Mouse (Mus musculus): Measurements from ENCODE around the gene Serpina3a.

- TF ChIP-seq POLR2A (IDR thresholded peaks at IDR 0.05; ENCODE audit: low read depth, low read length) (no peak), CTCF (IDR thresholded peaks at IDR 0.05; ENCODE audit: extremely low read depth, insufficient read length, insufficient replicate concordance, low read depth, low read length) (no peak)
Measured at GRCm38 (mm10) chr12:104141506-104141905, 29.0 kb downstream of the Serpina3a start.

All from small intestine, adult 2 months (tissue).